Mouse (Mus musculus) monocyte, adult 2 months (primary cell): Measurements from ENCODE around the gene Gm15517.

Source experiments
- DNase-seq, 2 experiments: peaks; one replicate each; pipeline ENCODE4 v3.0.0; 2022; ENCODE audit warnings: low spot score in 2 of 2, low read depth in 1 of 2

Gm15517 gene

DNA sequence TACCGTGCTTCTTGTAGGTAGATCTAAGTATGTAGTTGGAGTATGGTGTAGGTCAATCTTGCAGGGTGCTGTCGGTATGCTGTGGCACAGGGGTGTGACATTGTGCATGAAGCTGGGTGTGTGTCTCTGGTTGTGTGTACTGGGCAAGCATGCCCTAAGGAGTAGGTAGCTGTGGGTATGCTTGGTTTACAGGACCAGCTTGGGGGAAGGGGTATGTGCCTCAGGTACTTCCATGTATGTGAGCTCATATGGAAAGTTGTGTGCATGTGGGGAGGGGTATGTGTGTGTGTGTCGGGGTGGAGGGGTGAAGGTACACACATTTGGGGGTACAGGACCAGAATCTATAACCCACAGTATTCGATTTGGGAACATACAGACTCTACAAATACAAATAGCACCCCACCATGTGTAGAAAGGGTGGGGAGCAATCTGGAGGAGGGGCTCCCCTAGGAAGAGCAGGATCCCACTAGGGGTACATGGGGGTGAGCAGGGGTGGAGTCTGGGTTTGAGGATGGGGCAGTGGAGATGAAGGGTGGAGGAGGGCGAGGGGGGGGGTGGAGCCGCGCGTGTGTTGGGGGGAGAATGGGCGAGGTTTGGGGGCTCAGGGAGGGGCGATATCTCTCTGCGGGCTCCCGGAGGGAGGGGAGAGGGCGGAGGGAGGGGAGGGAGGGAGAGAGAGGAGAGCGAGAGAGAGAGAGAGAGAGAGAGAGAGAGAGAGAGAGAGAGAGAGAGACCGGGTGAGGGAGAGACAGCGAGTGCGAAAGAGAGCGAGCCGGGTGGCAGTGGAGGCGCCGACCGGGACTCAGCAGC is 48.4 kb downstream of the Gm15517 start, which contains the start of gene Shank1:
TSS of gene Shank1 (plus strand) at position 779 of the 810 bp plus-strand sequence.
- DNase-seq, result no peak

DNA sequence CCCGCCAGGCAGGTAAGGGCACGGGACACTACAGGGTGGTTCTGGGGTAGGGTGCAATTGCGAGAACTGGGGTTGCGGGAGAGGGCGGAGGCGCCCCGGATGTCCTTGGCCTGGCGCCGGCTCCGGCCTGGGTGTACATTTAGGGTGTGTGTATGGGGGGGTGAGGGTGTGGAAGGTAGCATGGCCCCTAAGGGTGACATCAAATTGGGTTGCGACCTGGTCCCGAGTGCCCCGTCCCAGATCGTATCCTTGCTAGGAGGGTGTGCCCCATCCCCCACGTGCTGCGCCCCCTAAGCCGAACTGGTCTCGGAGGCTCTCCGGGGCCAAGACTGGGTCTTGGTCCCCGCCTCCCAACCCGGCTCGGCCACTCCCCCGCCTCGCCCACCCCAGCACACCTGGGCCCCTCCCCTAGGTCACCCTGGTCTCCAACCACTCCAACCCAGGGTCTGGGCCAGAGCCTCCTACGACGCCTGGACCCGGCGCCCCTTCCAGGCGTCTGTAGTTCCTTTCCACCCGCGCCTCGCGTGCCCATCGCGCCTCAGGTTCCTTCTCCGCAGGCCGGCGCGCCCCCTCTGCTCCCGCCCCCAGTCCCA is 49.1 kb downstream of the Gm15517 start:
- DNase-seq, result no peak

DNA sequence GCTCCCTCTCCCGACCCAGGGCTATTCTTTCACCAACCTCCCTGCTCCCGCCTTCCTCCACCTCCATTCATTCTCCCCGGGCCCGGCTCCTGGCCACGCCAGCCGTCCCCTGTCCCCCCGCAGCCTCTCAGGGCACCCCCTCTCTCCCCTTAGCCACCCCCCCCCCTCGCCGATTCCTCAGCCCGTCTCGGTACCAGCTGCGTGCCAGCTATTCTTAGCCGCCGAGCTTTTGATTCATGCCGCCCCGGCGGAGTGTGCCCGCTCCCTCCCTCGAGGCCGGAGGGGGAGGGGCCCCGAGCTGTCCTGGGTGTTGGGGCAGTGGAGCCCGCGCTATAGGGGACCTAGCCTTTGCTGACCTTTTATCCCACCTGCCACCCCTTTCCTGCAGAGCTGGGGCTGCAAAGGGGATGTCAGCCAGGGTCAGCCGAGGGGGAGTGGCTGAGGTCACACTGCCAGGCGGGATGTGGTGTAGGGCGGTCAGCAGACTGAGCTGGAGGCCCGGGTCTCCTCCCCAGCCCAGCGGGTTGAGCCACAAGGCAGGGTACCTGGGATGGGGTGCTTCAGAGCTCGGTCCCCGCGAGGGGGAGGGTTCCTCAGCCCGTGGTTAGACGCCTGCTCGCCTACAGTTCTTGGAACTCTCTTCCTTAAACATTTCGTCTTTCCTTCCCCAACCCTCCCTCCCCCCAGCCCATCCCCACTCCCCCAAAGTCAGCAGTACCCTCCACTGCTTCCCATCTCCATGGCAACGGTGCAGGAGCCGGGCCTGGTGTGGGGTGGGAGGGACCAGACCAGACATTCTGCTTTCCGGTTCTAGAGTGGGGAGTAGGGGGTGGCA is 49.8 kb downstream of the Gm15517 start:
- no peak for DNase-seq
